Mouse (Mus musculus) kidney, embryonic 16.5 days (tissue): ENCODE measurements at regions not wholly inside any gene's neighbourhood (a gene's known extent, or its start where the extent isn't known, plus 50 kb on each side); places are given as distances from the start of the nearest gene placed in this dataset.
"Not testable (repeated sequence)": the region's sequence is repeated elsewhere in the genome, so short reads cannot be mapped to it uniquely, and the experiment has no call there.

ENCODE experiments used
- ATAC-seq: fragments of 200-750 bp; cut with Nextera tagmentation; 2 replicates; pipeline ENCODE4 v1.8.0; 2017; ENCODE audit warnings: moderate TSS enrichment; ENCODE audit not compliant: low FRiP score, low TSS enrichment
- H3K27ac ChIP-seq: fragments of 300-500 bp; sonication (generic); 2 replicates; pipeline ENCODE4 v1.5.1; 2014; ENCODE audit warnings: low read length
- H3K27me3 ChIP-seq: fragments of 300-500 bp; sonication (generic); 2 replicates; pipeline ENCODE4 v1.6.1; 2014; ENCODE audit warnings: low read length, control low read depth, mixed read lengths; ENCODE audit not compliant: insufficient read depth
- H3K36me3 ChIP-seq: fragments of 300-500 bp; sonication (generic); 2 replicates; pipeline ENCODE4 v1.6.1; 2014; ENCODE audit warnings: low read length, control low read depth, mixed read lengths; ENCODE audit not compliant: insufficient read depth
- H3K4me1 ChIP-seq: fragments of 300-500 bp; sonication (generic); 2 replicates; pipeline ENCODE4 v1.6.1; 2014; ENCODE audit warnings: low read length, control low read depth, mixed read lengths; ENCODE audit not compliant: insufficient read depth
- H3K4me2 ChIP-seq: fragments of 300-500 bp; sonication (generic); replicated peaks from 2 replicates; pipeline ENCODE4 v1.6.1; 2014; ENCODE audit warnings: low read depth, low read length
- H3K4me3 ChIP-seq: fragments of 300-500 bp; sonication (generic); 2 replicates; pipeline ENCODE4 v1.5.1; 2014; ENCODE audit warnings: mild to moderate bottlenecking, low read length
- H3K9ac ChIP-seq: fragments of 300-500 bp; sonication (generic); replicated peaks from 2 replicates; pipeline ENCODE4 v1.6.1; 2014; ENCODE audit warnings: low read length
- H3K9me3 ChIP-seq: fragments of 300-500 bp; sonication (generic); 2 replicates; pipeline ENCODE4 v1.6.1; 2016; ENCODE audit warnings: low read length, control low read depth
- WGBS: fragments of 180-500 bp; shearing (Covaris S2); extraction: QIAGEN DNeasy Blood & Tissue Kit; methylation state at CpG from one replicate; pipeline ENCODE4 v1.1.7; 2014; 5-methylcytosine and 5-hydroxymethylcytosine counted together

DNA sequence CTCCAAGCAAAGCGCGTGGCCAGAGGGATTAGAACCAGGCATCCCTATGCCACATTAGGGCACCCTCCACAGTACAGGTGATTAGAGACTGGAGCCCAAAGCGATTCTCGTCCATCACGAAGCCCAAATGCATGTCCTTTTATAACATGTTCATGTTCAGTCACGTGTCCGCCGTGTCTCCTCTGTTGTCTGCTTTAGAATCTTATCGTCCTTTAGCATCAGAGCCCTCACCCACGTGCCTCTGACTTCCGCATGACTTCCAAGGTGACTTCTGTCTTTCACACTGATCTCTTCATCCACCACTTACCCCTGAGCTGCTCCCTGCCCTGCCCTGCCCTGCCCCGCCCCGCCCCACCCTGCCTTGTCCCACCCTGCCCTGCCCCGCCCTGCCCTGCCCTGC lies 125.3 kb downstream of the Katnal1 start:
- 88% methylated on average over 12 of the region's 14 CpGs for WGBS
- H3K4me3 ChIP-seq = no peak overlapping the region
- H3K27me3 ChIP-seq = no peaks in the 10 kb centered on the region
- no peak overlapping the region for H3K4me2 ChIP-seq
- no peak for ATAC-seq
- peaks cover 4% of the 10 kb centered on the region for H3K4me1 ChIP-seq
- no peak overlapping the region for H3K9ac ChIP-seq
- no peaks in the 10 kb centered on the region for H3K36me3 ChIP-seq
- H3K9me3 ChIP-seq = no peaks in the 10 kb centered on the region; the same call in 1 of the 2 replicates
- H3K27ac ChIP-seq = no peak overlapping the region

DNA sequence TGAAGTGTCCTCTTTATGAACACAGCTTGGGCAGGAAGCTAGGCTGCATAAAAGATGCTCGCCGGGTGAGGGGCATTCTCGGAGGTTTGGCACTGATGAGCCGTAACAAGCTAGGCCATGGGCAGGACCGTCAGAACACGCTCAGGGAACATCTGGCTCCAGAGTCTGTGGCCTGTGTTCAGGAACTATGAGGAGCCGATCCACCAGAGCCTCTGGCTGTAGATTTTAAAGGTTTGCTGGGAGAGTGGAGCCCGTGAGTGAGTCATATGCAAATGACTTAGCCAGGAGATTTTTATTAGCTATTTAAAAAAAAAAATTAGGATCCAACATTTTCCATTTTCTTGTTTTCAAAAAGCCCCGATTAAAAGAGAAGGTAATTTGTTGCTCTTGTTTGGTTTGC lies 126.4 kb downstream of the Katnal1 start:
- Histone ChIP-seq H3K4me3 (no peak overlapping the region), H3K9me3 (no peaks in the 10 kb centered on the region; the same call in 1 of the 2 replicates), H3K9ac (no peak overlapping the region), H3K27ac (no peak overlapping the region), H3K27me3 (no peaks in the 10 kb centered on the region), H3K4me1 (peaks cover 14% of the 10 kb centered on the region), H3K4me2 (no peak overlapping the region), H3K36me3 (no peaks in the 10 kb centered on the region)
- no peak for ATAC-seq
- WGBS = 63% methylated on average over 9 of the region's 9 CpGs

DNA sequence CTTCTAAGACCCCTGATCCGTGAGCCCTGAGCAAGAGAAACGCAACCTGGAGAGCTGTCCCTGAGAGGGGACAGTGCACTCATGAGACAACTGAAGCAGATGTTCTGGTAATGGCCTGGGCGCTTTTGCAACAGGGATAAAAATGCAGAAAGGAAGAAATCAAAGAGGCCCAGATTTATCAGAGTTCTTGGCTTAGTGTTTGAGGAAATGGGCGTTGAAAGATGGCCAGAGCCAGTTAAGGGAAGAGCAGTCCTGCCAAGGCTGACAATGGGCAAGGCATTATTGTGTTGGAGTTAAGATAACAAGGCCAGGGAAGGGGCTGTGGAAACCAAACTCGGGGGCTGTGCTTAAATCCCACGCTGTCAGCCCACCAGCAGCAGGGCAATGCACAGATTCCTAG lies 130.6 kb downstream of the Katnal1 start:
- no peaks in the 10 kb centered on the region for H3K27me3 ChIP-seq
- peaks cover 32% of the 10 kb centered on the region for H3K4me1 ChIP-seq
- H3K27ac ChIP-seq = no peak overlapping the region
- H3K4me3 ChIP-seq = no peak overlapping the region
- H3K36me3 ChIP-seq = no peaks in the 10 kb centered on the region
- H3K4me2 ChIP-seq = no peak overlapping the region
- 43% methylated on average over 6 of the region's 6 CpGs for WGBS
- H3K9ac ChIP-seq = no peak overlapping the region
- ATAC-seq = no peak
- H3K9me3 ChIP-seq = no peaks in the 10 kb centered on the region

DNA sequence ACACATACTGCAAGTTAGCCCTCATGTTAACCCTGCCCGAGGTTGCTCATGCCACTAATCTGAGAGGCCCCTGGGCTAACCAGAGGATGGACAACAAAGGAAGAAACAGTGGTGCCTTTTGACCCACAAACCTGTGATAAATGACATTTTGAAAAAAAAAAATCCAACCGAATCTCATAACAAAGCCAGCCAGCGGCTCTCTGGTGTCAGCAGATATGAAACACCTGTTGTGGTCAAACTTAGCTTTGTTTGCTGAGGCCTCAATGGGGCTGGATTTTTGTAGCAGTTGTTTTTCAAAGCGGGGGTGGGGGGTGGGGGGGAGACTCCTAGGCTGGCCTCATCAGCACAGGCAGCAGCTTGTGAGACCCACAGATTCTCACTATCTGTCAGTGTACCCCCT lies 133.0 kb downstream of the Katnal1 start:
- H3K9ac ChIP-seq = peak overlapping the region; percentile 13; the same call in 1 of the 2 replicates
- 0 out of 2 replicates have a peak overlapping the region, but pooled peaks have one; percentile 11 for H3K27ac ChIP-seq
- WGBS = 22% methylated on average over 4 of the region's 4 CpGs
- H3K4me3 ChIP-seq = no peak overlapping the region
- H3K4me2 ChIP-seq = no peak overlapping the region
- H3K27me3 ChIP-seq = no peaks in the 10 kb centered on the region
- no peak for ATAC-seq
- H3K36me3 ChIP-seq = no peaks in the 10 kb centered on the region
- H3K4me1 ChIP-seq = peaks cover 44% of the 10 kb centered on the region
- no peaks in the 10 kb centered on the region for H3K9me3 ChIP-seq

DNA sequence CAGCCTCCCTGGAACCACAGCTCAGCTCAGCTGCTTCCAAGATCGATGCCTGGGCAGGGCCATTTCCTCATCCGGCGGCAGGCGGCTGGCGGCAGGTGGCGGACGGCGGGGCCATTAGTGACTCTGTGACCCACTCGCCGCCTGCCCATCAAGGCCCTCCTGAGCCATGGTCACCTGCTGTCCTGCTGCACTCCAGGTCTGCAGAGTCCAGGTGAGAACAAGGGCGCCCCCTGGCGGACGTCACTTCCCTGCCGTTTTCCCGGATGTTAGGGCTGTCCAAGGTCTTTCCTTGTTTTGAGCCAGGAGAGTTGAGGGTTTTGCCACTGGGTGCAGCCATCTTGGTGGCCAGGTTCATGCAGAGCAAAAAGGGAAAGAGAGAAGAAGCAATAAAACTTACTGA lies 134.7 kb downstream of the Katnal1 start:
- ATAC-seq = 0 out of 2 replicates have a peak, but pooled peaks have one; percentile 39
- 29% methylated on average over 14 of the region's 15 CpGs for WGBS
- H3K4me1 ChIP-seq = peaks cover 52% of the 10 kb centered on the region

DNA sequence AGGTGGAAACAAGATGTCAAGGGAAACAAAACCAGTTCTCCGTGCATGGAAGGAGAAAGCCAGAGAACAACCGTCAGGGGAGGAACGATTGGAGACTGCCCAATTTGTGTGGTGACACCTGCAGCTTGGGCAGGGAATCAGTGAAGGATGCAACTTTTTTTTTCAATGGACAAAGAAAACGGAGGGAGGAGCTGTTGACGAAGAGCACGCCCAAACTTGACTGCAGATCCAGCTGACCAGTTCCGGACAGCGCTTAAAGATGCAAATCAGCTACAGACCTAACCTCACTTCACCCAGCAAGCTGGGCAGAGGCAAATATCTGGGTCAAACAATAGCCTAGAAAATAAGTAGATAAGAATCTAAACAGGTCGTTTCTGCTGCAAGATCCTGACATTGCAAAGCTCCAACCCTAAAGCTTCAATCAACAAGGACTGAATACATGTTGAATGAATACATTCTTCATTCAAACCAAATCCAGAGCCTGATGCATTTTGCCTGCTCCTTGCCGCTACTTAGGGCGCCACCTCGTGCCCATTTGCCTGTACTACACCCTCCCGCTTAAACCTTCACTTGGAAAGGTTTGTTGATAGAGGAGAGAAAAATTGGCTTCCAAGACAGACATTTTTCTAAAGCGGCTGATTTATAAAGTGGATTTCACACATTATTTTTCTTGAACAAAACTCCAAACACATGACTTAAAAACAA lies 136.2 kb downstream of the Katnal1 start:
- no peak for ATAC-seq
- Histone ChIP-seq H3K4me1 (peaks cover 52% of the 10 kb centered on the region), H3K36me3 (no peaks in the 10 kb centered on the region), H3K9ac (0 out of 2 replicates have a peak overlapping the region, but pooled peaks have one; percentile 3), H3K4me3 (no peak overlapping the region), H3K4me2 (peak overlapping the region; percentile 34), H3K9me3 (no peaks in the 10 kb centered on the region), H3K27me3 (no peaks in the 10 kb centered on the region), H3K27ac (no peak overlapping the region)
- 8% methylated on average over 14 of the region's 14 CpGs for WGBS

More for the DNA sequence above, 134.7 kb downstream of the Katnal1 start:
- no peak overlapping the region for H3K27ac ChIP-seq
- no peaks in the 10 kb centered on the region for H3K36me3 ChIP-seq
- H3K4me2 ChIP-seq = no peak overlapping the region
- H3K9me3 ChIP-seq = no peaks in the 10 kb centered on the region
- H3K27me3 ChIP-seq = no peaks in the 10 kb centered on the region
- H3K4me3 ChIP-seq = no peak overlapping the region
- no peak overlapping the region for H3K9ac ChIP-seq

DNA sequence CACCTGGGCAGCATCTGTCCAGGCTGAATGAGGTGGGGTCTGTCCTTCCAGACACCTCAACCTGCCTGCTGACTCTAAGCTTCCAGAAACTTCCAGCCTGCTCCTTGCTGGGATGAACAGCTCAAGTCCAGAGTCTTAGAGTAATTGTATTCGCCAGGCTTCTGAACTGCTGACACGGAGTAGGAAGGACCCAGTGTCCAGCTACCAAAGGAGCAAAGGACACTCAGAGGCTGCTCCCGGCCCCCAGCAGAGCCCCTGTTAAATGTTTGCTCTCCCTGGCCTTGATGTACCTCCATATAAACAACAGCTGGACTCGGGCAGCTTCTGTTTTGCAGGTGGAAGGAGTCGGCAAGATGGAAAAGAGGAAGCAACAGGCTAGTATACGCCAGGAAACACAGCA lies 137.5 kb downstream of the Katnal1 start:
- Histone ChIP-seq H3K9me3 (no peaks in the 10 kb centered on the region), H3K4me3 (no peak overlapping the region), H3K4me1 (peaks cover 49% of the 10 kb centered on the region), H3K36me3 (no peaks in the 10 kb centered on the region), H3K27me3 (no peaks in the 10 kb centered on the region), H3K4me2 (no peak overlapping the region), H3K27ac (no peak overlapping the region), H3K9ac (no peak overlapping the region)
- ATAC-seq = no peak
- 63% methylated on average over 6 of the region's 6 CpGs for whole genome bisulfite sequencing

DNA sequence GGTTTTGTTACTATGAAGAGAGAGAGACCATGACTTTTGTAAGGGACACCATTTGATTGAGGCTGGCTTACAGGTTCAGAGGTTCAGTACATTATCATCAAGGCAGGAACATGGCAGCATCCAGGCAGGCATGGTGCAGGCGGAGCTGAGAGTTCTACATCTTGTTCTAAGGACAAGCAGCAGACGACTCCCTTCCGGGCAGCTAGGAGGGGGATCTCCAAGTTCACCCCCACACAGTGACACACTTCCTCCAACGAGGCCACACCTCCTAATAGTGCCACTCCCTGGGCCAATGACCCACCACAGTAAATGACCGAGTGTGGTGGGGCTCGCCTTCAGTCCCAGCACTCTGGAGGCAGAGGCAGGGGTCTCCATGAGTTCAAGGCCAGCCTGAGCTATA lies 138.8 kb downstream of the Katnal1 start:
- H3K4me2 ChIP-seq, ATAC-seq, H3K4me3 ChIP-seq, H3K9ac ChIP-seq, H3K36me3 ChIP-seq, H3K27me3 ChIP-seq, H3K27ac ChIP-seq, H3K9me3 ChIP-seq: not testable (repeated sequence)
- H3K4me1 ChIP-seq = peaks cover 36% of the 10 kb centered on the region
- 71% methylated on average over 6 of the region's 6 CpGs for WGBS

DNA sequence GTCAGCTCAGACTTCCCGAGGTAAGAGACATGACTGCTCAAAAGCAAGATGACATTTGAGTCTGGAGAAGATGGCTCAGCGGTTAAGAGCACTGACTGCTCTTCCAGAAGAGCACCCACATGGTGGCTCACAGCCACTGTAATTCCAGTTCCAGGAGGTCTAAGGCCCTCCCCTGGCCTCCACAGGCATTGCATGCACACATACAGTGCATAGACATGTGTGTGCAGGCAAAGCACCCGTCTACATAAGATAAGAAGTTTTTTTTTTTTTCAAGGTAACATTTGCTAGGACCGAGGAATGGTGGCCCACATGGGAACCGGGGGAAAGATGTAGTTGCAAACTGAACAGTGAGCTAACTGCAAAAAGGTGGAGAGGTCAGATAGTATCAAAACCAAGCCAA lies 139.3 kb downstream of the Katnal1 start:
- ATAC-seq = no peak
- no peak overlapping the region for H3K4me2 ChIP-seq

DNA sequence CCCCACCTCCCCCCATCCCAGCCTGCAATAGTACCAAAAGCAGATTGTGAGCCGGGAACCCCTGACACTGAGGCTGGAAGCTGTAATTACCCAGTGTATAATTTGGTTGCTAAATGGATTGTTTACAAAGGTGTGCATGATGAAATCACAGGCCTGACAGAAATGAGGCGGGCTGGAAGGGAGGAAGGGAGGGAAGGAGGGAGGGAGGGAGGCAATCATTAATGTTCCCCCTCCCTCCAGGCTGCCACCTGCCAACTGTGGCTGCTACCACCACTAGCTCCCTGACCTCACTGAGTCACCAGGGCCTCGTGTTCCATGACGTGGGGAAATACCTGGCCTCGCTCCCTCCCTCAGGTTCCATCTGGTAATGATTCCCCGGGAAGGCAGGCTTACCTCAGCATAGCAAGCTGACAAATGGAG lies 140.0 kb downstream of the Katnal1 start:
- no peak overlapping the region for H3K4me3 ChIP-seq
- peak; percentile 75 for ATAC-seq
- 17% methylated on average over 6 of the region's 6 CpGs for WGBS

More for the DNA sequence above, 139.3 kb downstream of the Katnal1 start:
- peaks cover 32% of the 10 kb centered on the region for H3K4me1 ChIP-seq
- WGBS = 63% methylated on average over 5 of the region's 5 CpGs
- H3K36me3 ChIP-seq = no peaks in the 10 kb centered on the region
- peak overlapping the region; percentile 86 for H3K27ac ChIP-seq
- H3K9ac ChIP-seq = no peak overlapping the region
- H3K27me3 ChIP-seq = no peaks in the 10 kb centered on the region
- peaks cover 3% of the 10 kb centered on the region; the same call in 1 of the 2 replicates for H3K9me3 ChIP-seq
- H3K4me3 ChIP-seq = no peak overlapping the region

More for the DNA sequence above, 140.0 kb downstream of the Katnal1 start:
- Histone ChIP-seq H3K27ac (peak overlapping the region; percentile 86), H3K36me3 (no peaks in the 10 kb centered on the region), H3K9me3 (peaks cover 3% of the 10 kb centered on the region; the same call in 1 of the 2 replicates), H3K4me2 (no peak overlapping the region), H3K9ac (no peak overlapping the region), H3K27me3 (no peaks in the 10 kb centered on the region), H3K4me1 (peaks cover 32% of the 10 kb centered on the region)
